Mouse (Mus musculus) forebrain, embryonic 14.5 days (tissue): ENCODE measurements at regions not wholly inside any gene's neighbourhood (a gene's known extent, or its start where the extent isn't known, plus 50 kb on each side); places are given as distances from the start of the nearest gene placed in this dataset.

Experiments
- ATAC-seq: fragments of 200-750 bp; cut with Nextera tagmentation; 2 replicates; pipeline ENCODE4 v1.8.0; 2017; ENCODE audit warnings: mild to moderate bottlenecking, moderate library complexity
- DNase-seq: peaks from one replicate; pipeline ENCODE4 v3.0.0-alpha.2; 2015; ENCODE audit warnings: low spot score
- H3K27ac ChIP-seq: fragments of 300-500 bp; sonication (generic); 2 replicates; pipeline ENCODE4 v1.5.1; 2014; ENCODE audit warnings: low read depth, mild to moderate bottlenecking, control low read depth, low read length, moderate library complexity
- H3K27me3 ChIP-seq: fragments of 300-500 bp; sonication (generic); replicated peaks from 2 replicates; pipeline ENCODE4 v1.6.1; 2014; ENCODE audit warnings: low read length, control low read depth, mixed read lengths; ENCODE audit not compliant: control insufficient read depth, insufficient read depth
- H3K36me3 ChIP-seq: fragments of 300-500 bp; sonication (generic); 2 replicates; pipeline ENCODE4 v1.6.1; 2014; ENCODE audit warnings: low read length, control low read depth; ENCODE audit not compliant: control insufficient read depth, insufficient read depth
- H3K4me1 ChIP-seq: fragments of 300-500 bp; sonication (generic); 2 replicates; pipeline ENCODE4 v1.6.1; 2014; ENCODE audit warnings: antibody characterized with exemption, low read length, control low read depth; ENCODE audit not compliant: control insufficient read depth, insufficient read depth
- H3K4me2 ChIP-seq: fragments of 300-500 bp; sonication (generic); 2 replicates; pipeline ENCODE4 v1.6.1; 2014; ENCODE audit warnings: mild to moderate bottlenecking, control low read depth, low read length
- H3K4me3 ChIP-seq: fragments of 300-500 bp; sonication (generic); 2 replicates; pipeline ENCODE4 v1.5.1; 2014; ENCODE audit warnings: low read depth, low read length, control low read depth
- H3K9ac ChIP-seq: fragments of 300-500 bp; sonication (generic); 2 replicates; pipeline ENCODE4 v1.6.1; 2014; ENCODE audit warnings: mild to moderate bottlenecking, low read length, control low read depth, moderate library complexity
- H3K9me3 ChIP-seq: fragments of 300-500 bp; sonication (generic); replicated peaks from 2 replicates; pipeline ENCODE4 v1.6.1; 2016; ENCODE audit warnings: low read length, control low read depth, mixed read lengths; ENCODE audit not compliant: control insufficient read depth
- WGBS: fragments of 180-500 bp; shearing (Covaris S2); extraction: QIAGEN DNeasy Blood & Tissue Kit; methylation state at CpG from one replicate; pipeline ENCODE4 v1.1.7; 2014; 5-methylcytosine and 5-hydroxymethylcytosine counted together

- Histone ChIP-seq H3K27me3 (no peaks in the 10 kb centered on the region), H3K36me3 (no peaks in the 10 kb centered on the region), H3K4me3 (no peak overlapping the region), H3K4me2 (no peak overlapping the region), H3K27ac (no peak overlapping the region), H3K9me3 (no peaks in the 10 kb centered on the region), H3K9ac (no peak overlapping the region), H3K4me1 (no peaks in the 10 kb centered on the region)
- 78% methylated on average over 3 of the region's 3 CpGs for WGBS
- ATAC-seq (no peak), DNase-seq (no peak)
Observed at GRCm38 (mm10) chr1:164678303-164678702, 118.1 kb upstream of the Dpt start.

GRCm38 (mm10) chr1:164652244-164652643 lies 144.2 kb upstream of the Dpt start:
- ATAC-seq (no peak), DNase-seq (no peak)
- H3K27ac ChIP-seq: no peak overlapping the region
- 92% methylated on average over 1 of the region's 1 CpGs for WGBS
- no peaks in the 10 kb centered on the region for H3K36me3 ChIP-seq
- no peaks in the 10 kb centered on the region for H3K27me3 ChIP-seq
- H3K4me2 ChIP-seq: no peak overlapping the region
- no peak overlapping the region for H3K9ac ChIP-seq
- H3K9me3 ChIP-seq: no peaks in the 10 kb centered on the region; the same call in 1 of the 2 replicates
- H3K4me1 ChIP-seq: no peaks in the 10 kb centered on the region
- no peak overlapping the region for H3K4me3 ChIP-seq

- H3K9me3 ChIP-seq: no peaks in the 10 kb centered on the region
- ATAC-seq: no peak
- no peaks in the 10 kb centered on the region for H3K36me3 ChIP-seq
- H3K27ac ChIP-seq: no peak overlapping the region
- H3K4me3 ChIP-seq: no peak overlapping the region
- no peak overlapping the region for H3K9ac ChIP-seq
- H3K4me1 ChIP-seq: no peaks in the 10 kb centered on the region
- no peaks in the 10 kb centered on the region for H3K27me3 ChIP-seq
- no peak overlapping the region for H3K4me2 ChIP-seq
- WGBS: 89% methylated on average over 7 of the region's 7 CpGs
- DNase-seq: no peak
Observed at GRCm38 (mm10) chr1:164637901-164638462, 158.5 kb upstream of the Dpt start.

GRCm38 (mm10) chr1:164631679-164632078 lies 164.8 kb upstream of the Dpt start:
- no peak overlapping the region for H3K27ac ChIP-seq
- no peaks in the 10 kb centered on the region for H3K4me1 ChIP-seq
- no peaks in the 10 kb centered on the region for H3K9me3 ChIP-seq
- H3K4me2 ChIP-seq: no peak overlapping the region
- H3K27me3 ChIP-seq: no peaks in the 10 kb centered on the region
- no peak for DNase-seq
- H3K4me3 ChIP-seq: no peak overlapping the region
- no peak overlapping the region for H3K9ac ChIP-seq
- ATAC-seq: no peak
- H3K36me3 ChIP-seq: no peaks in the 10 kb centered on the region
- 85% methylated on average over 6 of the region's 6 CpGs for WGBS

- Histone ChIP-seq H3K9ac (no peak overlapping the region), H3K4me1 (no peaks in the 10 kb centered on the region), H3K36me3 (no peaks in the 10 kb centered on the region), H3K4me3 (no peak overlapping the region), H3K9me3 (no peaks in the 10 kb centered on the region), H3K27ac (no peak overlapping the region), H3K27me3 (no peaks in the 10 kb centered on the region), H3K4me2 (no peak overlapping the region)
- ATAC-seq (no peak), DNase-seq (no peak)
- WGBS: 90% methylated on average over 8 of the region's 8 CpGs
Observed at GRCm38 (mm10) chr1:164628840-164629239, 167.6 kb upstream of the Dpt start.

- WGBS: 95% methylated on average over 4 of the region's 4 CpGs
- H3K4me2 ChIP-seq: no peak overlapping the region
- no peaks in the 10 kb centered on the region for H3K4me1 ChIP-seq
- ATAC-seq: no peak
- H3K27ac ChIP-seq: no peak overlapping the region
- H3K9me3 ChIP-seq: no peaks in the 10 kb centered on the region
- H3K27me3 ChIP-seq: no peaks in the 10 kb centered on the region
- H3K4me3 ChIP-seq: no peak overlapping the region
- no peak overlapping the region for H3K9ac ChIP-seq
- DNase-seq: no peak
- H3K36me3 ChIP-seq: no peaks in the 10 kb centered on the region
Observed at GRCm38 (mm10) chr1:164622946-164623345, 164.8 kb upstream of the Atp1b1 start.

- Histone ChIP-seq H3K9ac (no peak overlapping the region), H3K4me1 (no peaks in the 10 kb centered on the region), H3K4me3 (no peak overlapping the region), H3K27me3 (no peaks in the 10 kb centered on the region), H3K27ac (no peak overlapping the region), H3K9me3 (no peaks in the 10 kb centered on the region), H3K4me2 (no peak overlapping the region), H3K36me3 (no peaks in the 10 kb centered on the region)
- no peak for ATAC-seq
- WGBS: 91% methylated on average over 3 of the region's 3 CpGs
- no peak for DNase-seq
Observed at GRCm38 (mm10) chr1:164622417-164622816, 164.3 kb upstream of the Atp1b1 start.

GRCm38 (mm10) chr1:164620129-164620528 lies 162.0 kb upstream of the Atp1b1 start:
- Histone ChIP-seq H3K27ac (no peak overlapping the region), H3K4me2 (no peak overlapping the region), H3K4me1 (no peaks in the 10 kb centered on the region), H3K36me3 (no peaks in the 10 kb centered on the region), H3K27me3 (no peaks in the 10 kb centered on the region), H3K9me3 (no peaks in the 10 kb centered on the region), H3K4me3 (no peak overlapping the region), H3K9ac (no peak overlapping the region)
- DNase-seq (no peak), ATAC-seq (no peak)
- WGBS: 97% methylated on average over 1 of the region's 1 CpGs

GRCm38 (mm10) chr1:164617871-164618270 lies 159.7 kb upstream of the Atp1b1 start:
- no peak overlapping the region for H3K27ac ChIP-seq
- H3K4me3 ChIP-seq: no peak overlapping the region
- H3K27me3 ChIP-seq: no peaks in the 10 kb centered on the region
- no peak for ATAC-seq
- no peaks in the 10 kb centered on the region for H3K36me3 ChIP-seq
- H3K4me1 ChIP-seq: no peaks in the 10 kb centered on the region
- no peak overlapping the region for H3K4me2 ChIP-seq
- no peaks in the 10 kb centered on the region for H3K9me3 ChIP-seq
- DNase-seq: no peak
- H3K9ac ChIP-seq: no peak overlapping the region
